Mouse (Mus musculus): ENCODE measurements around the gene Fam49a. TPM values are rescaled to one million over a fixed set of nuclear protein-coding genes. Genes with fewer than 3 reads are reported as not detected.
"Not testable (repeated sequence)": the region's sequence is repeated elsewhere in the genome, so short reads cannot be mapped to it uniquely, and the experiment has no call there.

Fam49a gene
- polyA plus RNA-seq, 1 experiment from 2014 or later = 7.9 TPM

DNA sequence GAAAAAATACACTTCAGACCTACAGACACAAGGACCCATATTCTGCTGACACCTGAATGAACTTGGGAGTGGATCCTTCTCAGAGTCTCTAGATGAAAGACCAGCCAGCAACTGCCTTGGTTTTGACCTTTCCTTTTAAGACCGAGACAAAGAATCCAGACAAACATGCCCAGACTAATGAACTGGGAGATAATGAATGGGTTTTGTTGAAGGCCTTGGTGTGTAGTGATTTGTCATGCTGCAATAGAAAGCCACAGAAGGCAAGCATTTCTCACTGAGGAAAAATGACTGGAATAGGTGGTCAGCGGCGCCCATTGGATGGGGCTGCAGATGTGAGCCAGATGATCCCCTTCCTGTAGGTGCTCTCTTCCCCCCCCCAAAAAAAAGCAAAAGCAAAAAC, 18.8 kb upstream of the Fam49a start:
- ATAC-seq (ENCODE audit: low FRiP score, low read depth) = no peak
- no peak overlapping the region for H3K27ac ChIP-seq

DNA sequence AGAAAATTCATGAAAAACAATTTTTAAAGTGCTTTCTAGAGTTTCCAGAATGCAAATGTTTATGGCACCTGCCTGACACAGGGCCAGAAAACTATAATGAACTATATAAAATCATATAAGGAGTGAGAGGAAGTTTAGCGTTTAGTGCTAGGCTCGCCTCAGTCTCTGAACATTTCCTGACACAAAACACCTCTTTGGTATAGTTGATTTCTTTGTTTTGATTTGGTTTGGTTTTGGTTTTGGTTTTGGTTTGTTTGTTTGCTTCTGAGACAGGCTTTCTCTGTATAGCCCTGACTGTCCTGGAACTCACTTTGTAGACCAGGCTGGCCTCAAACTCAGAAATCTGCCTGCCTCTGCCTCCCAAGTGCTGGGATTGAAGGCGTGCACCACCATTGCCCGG, 14.9 kb upstream of the Fam49a start:
- ATAC-seq (ENCODE audit: low FRiP score, low read depth); H3K4me2 ChIP-seq (replicated peaks); H3K4me1 ChIP-seq; H3K9me3 ChIP-seq; H3K36me3 ChIP-seq; H3K27ac ChIP-seq; H3K9ac ChIP-seq; H3K27me3 ChIP-seq; H3K4me3 ChIP-seq: not testable (repeated sequence)
- 91% methylated on average over 4 of the region's 4 CpGs for WGBS

More for the DNA sequence above, 18.8 kb upstream of the Fam49a start:
- Histone ChIP-seq H3K4me3 (no peak overlapping the region), H3K4me1 (no peaks in the 10 kb centered on the region), H3K4me2 (replicated peaks) (no peak overlapping the region), H3K36me3 (no peaks in the 10 kb centered on the region), H3K9me3 (no peaks in the 10 kb centered on the region), H3K27me3 (no peaks in the 10 kb centered on the region), H3K9ac (no peak overlapping the region)
- 73% methylated on average over 3 of the region's 3 CpGs for WGBS

DNA sequence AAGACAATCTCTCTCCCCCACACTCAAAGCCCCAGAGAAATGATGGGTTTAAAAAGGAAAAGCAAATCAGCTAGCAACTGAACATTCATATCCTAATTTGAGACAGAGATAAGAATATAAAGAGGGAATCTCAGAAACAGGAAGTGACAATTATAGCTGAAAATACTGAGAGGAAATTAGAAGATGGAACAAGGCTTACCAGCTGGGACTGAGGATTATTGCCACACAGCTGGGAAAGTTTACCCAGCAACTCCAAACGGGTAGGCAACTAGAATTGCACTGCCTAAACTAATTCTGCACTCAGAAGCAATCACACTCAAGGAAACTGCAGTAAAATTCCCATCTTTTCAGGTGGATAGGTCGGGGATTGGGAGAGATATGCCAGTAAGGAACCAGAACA, 12.4 kb upstream of the Fam49a start:
- no peak for ATAC-seq (ENCODE audit: low FRiP score, low read depth)
- WGBS = 39% methylated on average over 2 of the region's 2 CpGs

DNA sequence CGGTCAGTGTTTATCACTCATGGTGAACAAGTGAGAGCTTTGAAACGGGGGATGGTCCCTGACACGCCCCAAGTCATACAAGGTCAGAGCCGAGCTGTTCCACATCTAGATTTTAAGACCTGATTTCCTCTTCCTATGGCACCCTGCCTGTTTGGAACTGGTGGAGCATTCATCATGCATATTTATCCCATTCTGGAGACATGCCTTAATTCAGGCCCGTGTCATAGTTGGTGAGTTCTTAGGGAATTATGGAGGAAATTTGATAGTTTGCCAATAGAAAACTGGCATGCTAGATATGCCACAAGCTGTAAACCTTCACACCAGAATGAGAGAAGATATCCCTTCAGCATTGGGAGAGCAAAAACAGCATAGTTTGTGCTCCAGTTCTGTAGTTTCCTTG, 8.4 kb upstream of the Fam49a start:
- ATAC-seq (ENCODE audit: low FRiP score, low read depth) = no peak
- H3K4me3 ChIP-seq = no peak overlapping the region
- no peak overlapping the region for H3K9ac ChIP-seq
- no peak overlapping the region for H3K4me2 ChIP-seq (replicated peaks)
- H3K27me3 ChIP-seq = no peaks in the 10 kb centered on the region
- H3K36me3 ChIP-seq = no peaks in the 10 kb centered on the region
- no peaks in the 10 kb centered on the region for H3K9me3 ChIP-seq
- WGBS = 45% methylated on average over 5 of the region's 5 CpGs
- no peaks in the 10 kb centered on the region for H3K4me1 ChIP-seq
- no peak overlapping the region for H3K27ac ChIP-seq

More for the DNA sequence above, 12.4 kb upstream of the Fam49a start:
- no peak overlapping the region for H3K4me2 ChIP-seq (replicated peaks)
- H3K27me3 ChIP-seq = no peaks in the 10 kb centered on the region
- H3K4me1 ChIP-seq = no peaks in the 10 kb centered on the region
- no peaks in the 10 kb centered on the region for H3K36me3 ChIP-seq
- no peak overlapping the region for H3K4me3 ChIP-seq
- H3K9me3 ChIP-seq = no peaks in the 10 kb centered on the region
- no peak overlapping the region for H3K27ac ChIP-seq
- H3K9ac ChIP-seq = no peak overlapping the region

DNA sequence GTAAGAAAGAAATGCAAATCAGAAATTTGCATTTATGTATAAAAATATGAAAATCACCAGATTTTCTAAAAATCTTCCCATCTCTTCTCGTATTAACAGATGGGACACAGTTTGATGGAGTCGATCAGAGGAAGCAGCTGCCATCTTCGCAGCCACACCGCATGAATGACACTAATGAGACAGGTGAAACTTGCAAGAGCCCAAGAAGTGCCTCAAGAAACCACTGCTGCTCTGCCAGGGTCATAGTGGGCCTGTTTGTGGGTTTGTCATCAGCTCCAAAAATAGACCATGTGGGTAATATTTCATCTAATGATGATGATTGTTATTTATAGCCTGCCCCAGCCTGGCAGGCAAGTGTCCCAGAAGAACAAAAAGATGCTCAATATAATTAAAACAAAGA, 7.8 kb upstream of the Fam49a start:
- Histone ChIP-seq H3K9ac (no peak overlapping the region), H3K27me3 (no peaks in the 10 kb centered on the region), H3K9me3 (no peaks in the 10 kb centered on the region), H3K4me1 (no peaks in the 10 kb centered on the region), H3K27ac (no peak overlapping the region), H3K4me2 (replicated peaks) (no peak overlapping the region), H3K4me3 (no peak overlapping the region), H3K36me3 (no peaks in the 10 kb centered on the region)
- 78% methylated on average over 4 of the region's 4 CpGs for WGBS
- ATAC-seq (ENCODE audit: low FRiP score, low read depth) = no peak

DNA sequence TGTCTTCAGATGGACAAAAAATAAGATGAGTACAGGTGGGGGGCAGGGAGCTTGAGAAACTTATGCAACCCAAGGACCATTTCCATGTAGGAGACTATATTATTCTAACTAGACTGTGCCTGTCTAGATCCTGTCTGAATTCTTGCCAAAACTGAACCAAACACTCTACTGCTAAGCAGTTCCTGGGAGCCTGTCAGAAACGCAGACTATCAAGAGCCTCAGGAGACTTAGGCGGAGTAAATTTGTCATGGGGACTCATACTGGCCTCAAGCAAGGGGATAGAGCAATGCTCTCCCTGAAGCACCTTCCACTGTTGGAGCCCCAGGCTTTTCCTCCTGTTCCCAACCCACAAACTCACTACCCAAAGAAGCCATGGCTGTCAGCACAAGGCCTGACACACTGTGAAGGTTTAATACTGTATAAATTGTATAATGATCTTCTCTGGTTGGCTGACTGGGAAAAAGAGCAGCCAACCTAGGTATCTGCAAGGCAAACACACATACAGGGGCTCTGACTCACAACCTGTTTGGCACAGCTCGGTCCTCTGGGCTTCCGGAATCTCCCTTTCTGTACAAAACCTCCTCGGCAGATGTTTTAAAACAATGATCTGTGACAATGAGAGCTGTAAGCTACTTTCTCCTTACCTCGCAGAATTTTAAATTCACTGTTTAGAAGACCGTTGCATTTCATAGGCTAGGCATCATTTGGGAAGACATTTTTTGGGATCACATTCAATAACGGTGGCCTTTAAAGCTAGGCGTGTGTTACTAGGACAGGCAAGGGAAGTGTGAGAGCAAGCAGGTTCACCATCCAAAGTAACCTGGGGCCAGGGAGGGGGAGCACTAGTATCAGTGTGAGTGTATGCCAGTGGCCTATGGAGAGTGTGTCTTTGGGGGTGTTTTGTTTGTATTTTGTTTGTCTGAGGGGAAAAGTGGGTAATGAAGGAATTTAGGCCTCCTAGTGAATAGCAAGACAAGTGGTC, 669 bp upstream of the Fam49a start:
- Histone ChIP-seq H3K27me3 (0 out of 2 replicates have a peak, but pooled peaks cover 7% of the 10 kb centered on the region), H3K4me3 (peak overlapping the region; percentile 68; the same call in 1 of the 2 replicates), H3K9me3 (no peaks in the 10 kb centered on the region), H3K4me2 (replicated peaks) (peak overlapping the region; percentile 84), H3K4me1 (peaks cover 19% of the 10 kb centered on the region), H3K36me3 (no peaks in the 10 kb centered on the region), H3K27ac (no peak overlapping the region), H3K9ac (no peak overlapping the region)
- peak; percentile 16; the same call in 1 of the 2 replicates for ATAC-seq (ENCODE audit: low FRiP score, low read depth)
- 70% methylated on average over 9 of the region's 9 CpGs for WGBS

DNA sequence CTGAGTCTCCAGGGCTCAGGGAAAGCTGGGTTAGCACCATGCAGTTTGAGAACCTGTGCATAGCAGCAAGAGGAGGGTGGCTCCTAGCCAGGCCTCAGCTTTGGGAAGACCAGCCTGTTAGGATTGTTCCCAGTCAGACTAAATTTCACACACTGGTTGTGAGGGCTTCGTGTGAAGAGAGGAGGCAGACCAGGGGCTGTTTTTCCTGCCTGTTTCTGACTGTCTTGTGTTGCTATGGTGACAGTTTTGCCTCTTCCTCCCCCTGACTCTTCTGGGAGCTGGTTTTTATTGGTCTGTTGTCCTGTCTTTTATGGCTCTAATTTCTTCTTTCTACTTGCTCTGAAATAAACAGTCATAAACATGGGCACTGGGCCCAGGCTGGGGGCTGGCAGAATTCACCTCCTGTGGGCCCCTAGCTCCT, 1.4 kb downstream of the Fam49a start:
- no peak for ATAC-seq (ENCODE audit: low FRiP score, low read depth)
- 0 out of 2 replicates have a peak, but pooled peaks cover 7% of the 10 kb centered on the region for H3K27me3 ChIP-seq
- WGBS = 4% methylated on average over 1 of the region's 1 CpGs
- no peaks in the 10 kb centered on the region for H3K36me3 ChIP-seq
- H3K4me2 ChIP-seq (replicated peaks) = peak overlapping the region; percentile 84
- H3K9ac ChIP-seq = no peak overlapping the region
- H3K4me1 ChIP-seq = peaks cover 19% of the 10 kb centered on the region
- no peaks in the 10 kb centered on the region for H3K9me3 ChIP-seq
- H3K4me3 ChIP-seq = 0 out of 2 replicates have a peak overlapping the region, but pooled peaks have one; percentile 68
- no peak overlapping the region for H3K27ac ChIP-seq

DNA sequence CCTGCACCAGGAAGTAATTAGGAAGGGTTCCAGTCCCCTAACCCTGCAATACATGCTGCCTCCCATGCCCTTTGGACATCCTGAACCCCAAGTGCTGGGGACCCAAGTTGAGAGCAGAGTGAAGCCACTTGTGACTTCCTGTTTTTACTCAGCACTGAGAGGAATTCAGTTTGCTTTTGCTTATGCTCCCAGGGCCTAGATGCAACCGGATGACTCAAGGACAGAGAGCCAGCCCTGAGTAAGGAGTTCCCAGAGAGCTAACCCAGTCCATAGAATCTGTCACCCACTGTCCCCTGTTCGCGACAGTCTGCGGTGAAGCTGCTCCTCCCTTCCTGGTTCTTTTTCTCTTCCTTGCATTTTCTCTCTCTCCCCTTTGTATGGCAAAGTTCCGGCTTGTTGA, 2.2 kb downstream of the Fam49a start:
- H3K4me1 ChIP-seq = peaks cover 19% of the 10 kb centered on the region
- H3K9me3 ChIP-seq = no peaks in the 10 kb centered on the region
- H3K36me3 ChIP-seq = no peaks in the 10 kb centered on the region
- ATAC-seq (ENCODE audit: low FRiP score, low read depth) = no peak
- H3K9ac ChIP-seq = no peak overlapping the region
- 0 out of 2 replicates have a peak, but pooled peaks cover 7% of the 10 kb centered on the region for H3K27me3 ChIP-seq
- 83% methylated on average over 5 of the region's 5 CpGs for WGBS
- no peak overlapping the region for H3K4me2 ChIP-seq (replicated peaks)
- no peak overlapping the region for H3K27ac ChIP-seq
- H3K4me3 ChIP-seq = no peak overlapping the region

DNA sequence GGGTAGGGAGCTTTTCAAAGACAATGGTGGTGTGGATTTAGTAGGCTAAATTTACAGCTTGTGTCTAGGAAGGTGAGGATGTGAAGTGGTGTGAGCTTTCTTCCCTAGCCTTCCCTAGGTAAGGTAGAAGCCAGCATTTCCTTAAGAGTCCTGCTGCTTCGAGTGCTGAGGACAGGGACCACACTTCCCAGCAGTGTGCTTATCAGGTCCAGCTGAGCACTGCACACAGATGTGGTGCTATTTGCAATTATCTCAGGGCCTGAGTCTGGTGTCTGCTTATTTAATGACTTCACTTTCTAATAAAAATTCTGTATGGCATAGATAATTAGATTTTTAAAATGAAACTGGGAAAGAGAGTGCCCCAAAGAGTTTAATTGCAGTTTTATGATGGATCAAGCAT, 4.6 kb downstream of the Fam49a start:
- Histone ChIP-seq H3K4me2 (replicated peaks) (no peak overlapping the region), H3K27me3 (0 out of 2 replicates have a peak, but pooled peaks cover 7% of the 10 kb centered on the region), H3K4me1 (peaks cover 19% of the 10 kb centered on the region), H3K36me3 (no peaks in the 10 kb centered on the region), H3K9me3 (no peaks in the 10 kb centered on the region), H3K27ac (no peak overlapping the region), H3K9ac (no peak overlapping the region), H3K4me3 (no peak overlapping the region)
- WGBS = 18% methylated on average over 1 of the region's 1 CpGs
- ATAC-seq (ENCODE audit: low FRiP score, low read depth) = no peak

DNA sequence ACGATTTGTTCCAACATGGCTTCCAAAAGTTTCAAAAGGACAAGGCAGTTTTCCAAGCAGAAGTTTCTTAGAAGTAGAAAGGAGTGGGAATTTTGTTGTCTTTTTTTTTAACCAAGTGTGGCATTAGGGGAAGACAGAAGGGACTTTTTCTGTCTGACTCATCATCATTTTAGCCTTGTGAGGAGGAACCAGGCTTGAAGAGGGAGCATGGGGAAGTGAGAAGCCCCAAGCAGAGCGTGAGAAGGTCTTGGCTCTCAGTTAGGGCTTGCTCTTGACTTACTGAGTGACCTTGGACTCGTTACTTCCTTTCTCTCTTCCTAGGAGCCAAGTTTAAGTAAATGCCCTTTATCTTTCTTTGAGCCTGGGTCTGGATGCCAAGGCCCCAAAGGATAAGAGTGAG, 8.6 kb downstream of the Fam49a start:
- no peaks in the 10 kb centered on the region for H3K27me3 ChIP-seq
- no peak overlapping the region for H3K4me3 ChIP-seq
- H3K36me3 ChIP-seq = no peaks in the 10 kb centered on the region
- H3K4me2 ChIP-seq (replicated peaks) = no peak overlapping the region
- no peak overlapping the region for H3K9ac ChIP-seq
- no peak for ATAC-seq (ENCODE audit: low FRiP score, low read depth)
- H3K9me3 ChIP-seq = no peaks in the 10 kb centered on the region
- peaks cover 12% of the 10 kb centered on the region for H3K4me1 ChIP-seq
- no peak overlapping the region for H3K27ac ChIP-seq
- 79% methylated on average over 3 of the region's 3 CpGs for WGBS

DNA sequence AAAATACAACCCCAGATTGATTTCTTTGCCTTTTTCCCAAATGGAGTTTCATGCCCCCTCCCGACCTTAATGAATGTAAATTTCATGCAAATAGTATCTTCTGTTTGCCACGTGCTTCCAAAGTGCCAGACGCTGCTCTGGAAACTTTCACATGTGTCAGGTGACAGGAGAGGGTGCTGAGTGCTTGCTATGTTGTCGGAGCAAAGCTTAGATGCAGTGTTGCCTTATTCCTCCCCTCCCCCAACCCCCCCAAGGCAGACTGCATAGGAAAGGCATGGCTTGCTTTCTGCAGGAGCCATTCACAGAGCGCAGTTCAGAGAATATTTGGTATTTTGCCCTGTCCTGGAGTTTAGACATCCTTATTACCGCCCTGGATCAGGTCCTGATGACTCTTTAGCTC, 12.2 kb downstream of the Fam49a start:
- H3K27me3 ChIP-seq = no peaks in the 10 kb centered on the region
- no peak overlapping the region for H3K9ac ChIP-seq
- H3K4me1 ChIP-seq = peaks cover 18% of the 10 kb centered on the region
- no peaks in the 10 kb centered on the region for H3K36me3 ChIP-seq
- no peak overlapping the region for H3K4me3 ChIP-seq
- 10% methylated on average over 6 of the region's 6 CpGs for WGBS
- H3K4me2 ChIP-seq (replicated peaks) = no peak overlapping the region
- H3K27ac ChIP-seq = no peak overlapping the region
- ATAC-seq (ENCODE audit: low FRiP score, low read depth) = peak; percentile 36; the same call in 1 of the 2 replicates
- H3K9me3 ChIP-seq = no peaks in the 10 kb centered on the region

DNA sequence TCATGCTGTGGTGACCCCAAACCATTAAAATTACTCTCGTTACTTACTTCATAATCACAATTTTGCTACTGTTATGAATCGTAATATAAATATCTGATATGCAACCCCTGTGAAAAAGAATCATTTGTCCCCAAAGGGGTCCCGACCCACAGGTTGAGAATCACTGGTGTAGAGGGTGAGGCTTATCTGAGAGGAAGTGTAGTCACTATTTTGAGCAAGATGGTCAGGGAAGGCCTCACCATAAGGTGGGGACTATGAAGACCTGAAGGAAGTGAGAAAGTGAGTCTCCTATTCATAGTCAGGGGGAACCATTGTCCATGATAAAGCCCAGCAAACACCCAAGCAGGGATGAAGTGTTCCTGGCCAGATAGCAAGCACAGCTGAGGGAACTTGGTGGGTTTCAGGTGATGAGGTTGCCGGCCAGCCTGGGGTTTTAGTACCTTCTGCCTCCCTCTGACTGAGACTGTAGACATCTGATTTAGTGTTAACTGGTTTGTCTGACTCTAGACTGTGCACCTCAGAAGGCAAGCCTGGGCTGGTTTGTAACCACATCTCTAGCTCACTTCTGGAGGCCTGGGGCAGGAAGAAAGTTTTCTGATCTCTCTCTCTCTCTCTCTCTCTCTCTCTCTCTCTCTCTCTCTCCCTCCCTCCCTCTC, 13.3 kb downstream of the Fam49a start:
- no peak for ATAC-seq (ENCODE audit: low FRiP score, low read depth)
- H3K27ac ChIP-seq = no peak overlapping the region

More for the DNA sequence above, 13.3 kb downstream of the Fam49a start:
- H3K4me1 ChIP-seq = peaks cover 18% of the 10 kb centered on the region
- H3K4me2 ChIP-seq (replicated peaks) = no peak overlapping the region
- H3K4me3 ChIP-seq = no peak overlapping the region
- no peaks in the 10 kb centered on the region for H3K9me3 ChIP-seq
- no peaks in the 10 kb centered on the region for H3K27me3 ChIP-seq
- H3K36me3 ChIP-seq = no peaks in the 10 kb centered on the region
- no peak overlapping the region for H3K9ac ChIP-seq
- 79% methylated on average over 4 of the region's 4 CpGs for WGBS

All from limb, embryonic 13.5 days (tissue).